Mouse (Mus musculus) adrenal gland (tissue): Measurements from ENCODE around the gene Vdr.

ENCODE experiments used
- intact Hi-C: fragments of 180-260 bp; cut with DNase I; formaldehyde crosslinking; loops from one replicate; pipeline ENCODE4 v1.15.1; 2025
- long read RNA-seq, 2 experiments: library from polyadenylated mRNA; unstranded; transcript quantifications; one replicate each; pipeline ENCODE4 v2.0.0; 2020; ENCODE audit warnings: borderline replicate concordance in 1 of 2; ENCODE audit not compliant: insufficient replicate concordance in 1 of 2

Vdr gene
- long read RNA-seq, experiment 1, full-length matches to known transcripts: 2 of 2 reads
- long read RNA-seq, experiment 1, partial matches to known transcripts: 0 of 2 reads
- long read RNA-seq, experiment 1, other reads (novel, unspliced or antisense): 0 of 2 reads
- long read RNA-seq, experiment 2, full-length matches to known transcripts: 1 of 3 reads
- long read RNA-seq, experiment 2, partial matches to known transcripts: 0 of 3 reads
- long read RNA-seq, experiment 2, other reads (novel, unspliced or antisense): 2 of 3 reads

DNA sequence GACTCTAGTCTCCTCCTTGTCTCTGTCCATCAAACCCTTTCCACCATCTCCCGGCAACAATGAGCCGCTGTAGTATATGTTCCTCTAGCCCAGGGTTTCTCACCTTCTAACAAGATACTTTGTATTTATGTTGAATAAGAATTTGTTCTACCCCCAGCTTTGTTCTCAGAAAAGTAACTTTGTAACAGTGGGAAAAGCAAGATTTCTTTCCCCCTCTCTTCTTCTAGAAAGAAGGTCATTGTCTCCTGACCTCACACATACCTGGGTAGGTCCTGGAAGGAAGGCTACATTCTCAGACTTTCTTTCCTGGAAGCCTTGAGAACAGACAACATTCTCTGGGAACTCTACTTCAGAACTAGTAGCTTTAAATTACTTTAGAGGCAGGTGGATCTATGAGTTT, at the start of gene Vdr:
Vdr (minus strand) TSS at position 101 of the 400 bp plus-strand sequence.
- intact Hi-C loops: no loop called here

DNA sequence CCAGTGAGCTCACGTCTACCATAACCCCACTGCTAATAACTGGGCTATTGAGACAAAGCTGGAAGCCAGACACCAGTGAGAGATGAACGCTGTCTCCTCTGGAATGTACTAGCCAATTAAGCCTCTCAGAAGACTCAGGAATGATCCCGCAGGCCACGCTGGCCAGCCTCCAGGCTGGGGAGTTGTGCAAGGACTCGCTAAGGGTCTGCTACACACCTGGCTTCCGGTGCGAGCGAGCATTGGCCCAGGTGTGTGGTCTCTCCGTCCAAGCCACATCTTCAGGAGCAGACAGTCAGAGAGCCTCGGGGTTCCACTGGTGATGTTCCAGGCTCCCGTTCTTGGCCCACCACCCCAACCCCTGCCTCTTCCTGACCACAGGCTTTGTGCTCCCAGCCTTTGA, 46.0 kb upstream of the Vdr start:
- intact Hi-C loops: loop anchor here (10.0 kb wide), 1 partner anchor 172 kb away; no protein-coding TSS in a partner anchor

DNA sequence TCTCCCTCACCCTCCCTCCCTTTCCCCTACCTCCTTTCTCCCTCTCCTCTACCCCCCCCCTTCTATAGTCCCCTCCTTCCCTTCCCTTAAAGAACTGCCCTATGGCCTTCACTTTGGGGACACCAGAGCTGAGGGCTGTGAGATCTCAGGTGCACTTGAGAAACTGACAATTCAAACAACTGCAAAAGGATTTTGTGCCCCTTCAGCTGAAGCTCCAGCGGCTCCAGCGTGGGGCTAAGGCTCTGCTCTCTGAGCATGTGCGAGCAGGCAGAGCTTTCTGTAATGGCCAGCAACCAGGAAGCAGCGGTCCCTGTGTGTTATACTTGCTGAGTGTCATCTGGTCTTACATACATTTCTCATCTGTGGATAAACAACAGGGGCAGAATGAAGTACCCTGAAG, 45.3 kb upstream of the Vdr start:
- intact Hi-C loops: loop anchor here (10.0 kb wide), 1 partner anchor 171 kb away; no protein-coding TSS in a partner anchor

DNA sequence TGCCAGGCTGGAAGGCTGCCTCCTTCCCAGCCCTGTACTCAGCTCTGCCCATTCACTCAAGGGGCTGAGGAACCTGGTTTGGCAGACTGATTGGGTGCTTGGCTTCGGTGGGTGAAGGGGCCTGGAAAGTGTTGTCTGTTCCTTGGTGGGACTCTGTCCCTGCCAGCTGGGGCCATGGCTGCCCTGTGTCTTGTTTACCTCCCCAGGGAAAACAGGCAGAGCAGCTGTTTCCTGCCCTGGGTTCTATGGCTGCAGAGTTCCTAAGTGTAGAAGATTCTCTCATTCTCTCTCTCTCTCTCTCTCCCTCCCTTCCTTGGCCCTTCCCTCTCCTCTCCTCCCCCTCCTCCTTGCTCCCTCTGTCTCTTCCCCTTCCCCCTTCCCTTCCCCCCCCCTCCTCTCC, 44.9 kb upstream of the Vdr start:
- intact Hi-C loops: loop anchor here (10.0 kb wide), 1 partner anchor 170 kb away; no protein-coding TSS in a partner anchor

GRCm38 (mm10) chr15:97954671-97955070, 44.2 kb upstream of the Vdr start:
- intact Hi-C loops: loop anchor here (5.0 to 10.0 kb wide), 4 partner anchors 82 to 242 kb away; no protein-coding TSS in a partner anchor

DNA sequence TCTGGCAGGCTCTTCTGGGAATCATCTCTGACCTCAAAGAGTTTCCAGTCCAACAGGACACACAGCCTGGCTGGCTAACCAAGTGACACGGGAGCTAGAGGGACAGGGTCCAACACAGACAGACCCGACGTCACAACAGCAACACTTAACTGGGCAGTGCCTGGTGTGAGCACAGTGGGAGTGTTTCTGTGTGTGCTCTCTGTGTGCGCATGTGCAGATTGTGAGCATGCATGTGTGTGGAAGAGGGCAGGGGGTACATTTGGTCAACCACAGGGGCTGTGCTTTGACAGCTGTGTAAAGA, 42.4 kb upstream of the Vdr start:
- intact Hi-C loops: loop anchor here (5.0 to 10.0 kb wide), 4 partner anchors 81 to 241 kb away; no protein-coding TSS in a partner anchor

GRCm38 (mm10) chr15:97952137-97952888, 41.9 kb upstream of the Vdr start:
- intact Hi-C loops: loop anchor here (5.0 to 10.0 kb wide), 4 partner anchors 80 to 240 kb away; no protein-coding TSS in a partner anchor

GRCm38 (mm10) chr15:97950240-97950639, 39.8 kb upstream of the Vdr start:
- intact Hi-C loops: loop anchor here (5.0 to 10.0 kb wide), 4 partner anchors 78 to 238 kb away; no protein-coding TSS in a partner anchor

- intact Hi-C loops: loop anchor here (5.0 to 10.0 kb wide), 4 partner anchors 77 to 237 kb away; no protein-coding TSS in a partner anchor
Measured at GRCm38 (mm10) chr15:97949706-97950105, 39.3 kb upstream of the Vdr start.

DNA sequence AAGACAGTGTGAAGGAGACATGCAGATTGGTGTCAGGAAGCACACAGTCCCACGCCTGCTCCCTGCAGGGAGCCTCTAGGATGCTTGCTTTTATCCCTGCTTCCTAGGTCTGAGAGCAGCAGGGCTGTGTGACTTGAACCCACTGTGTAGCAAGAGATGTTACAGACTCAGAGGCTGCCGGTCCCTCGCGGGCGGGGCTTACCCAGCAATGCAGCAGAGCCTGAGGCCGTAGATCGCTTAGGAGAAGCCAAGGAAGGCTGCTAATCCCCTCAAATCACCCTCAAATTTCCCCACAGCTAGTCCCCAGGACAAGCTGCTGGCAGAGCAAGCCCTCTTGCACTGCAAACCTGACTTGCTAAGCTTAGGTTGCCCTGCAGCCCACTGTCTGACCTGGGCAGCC, 38.3 kb upstream of the Vdr start:
- intact Hi-C loops: no loop called here

DNA sequence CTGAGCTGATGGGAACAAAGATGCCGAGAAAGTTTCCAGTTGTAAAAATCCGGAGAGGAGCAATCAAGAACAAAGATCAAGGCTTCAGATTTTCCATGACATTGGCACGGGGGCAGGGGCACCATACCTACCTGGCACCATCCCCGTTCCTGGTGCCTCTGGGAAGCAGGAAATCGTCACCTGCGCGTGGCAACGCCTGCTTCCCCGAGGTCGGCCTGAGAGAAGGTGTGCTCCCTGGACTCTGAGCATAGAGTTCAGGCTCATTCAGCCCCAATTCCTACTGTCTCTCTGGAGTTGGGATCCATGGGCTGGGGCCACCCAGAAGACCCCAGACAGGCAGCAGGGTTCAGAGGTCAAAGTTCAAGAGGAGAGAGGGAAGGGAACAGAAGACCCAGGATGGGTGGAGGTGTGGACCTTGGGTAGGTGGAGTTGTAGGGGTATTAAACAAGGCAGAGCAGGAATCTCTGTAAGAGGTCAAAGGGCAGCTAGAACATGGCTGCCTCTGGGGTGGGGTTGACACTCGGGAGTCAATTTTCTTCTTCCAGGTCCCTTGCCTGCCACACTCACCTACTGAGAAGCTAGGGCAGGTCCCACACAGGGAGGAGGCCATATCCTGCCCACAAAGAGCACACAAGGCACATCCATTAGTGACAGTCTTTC, 35.4 kb upstream of the Vdr start:
- intact Hi-C loops: no loop called here

DNA sequence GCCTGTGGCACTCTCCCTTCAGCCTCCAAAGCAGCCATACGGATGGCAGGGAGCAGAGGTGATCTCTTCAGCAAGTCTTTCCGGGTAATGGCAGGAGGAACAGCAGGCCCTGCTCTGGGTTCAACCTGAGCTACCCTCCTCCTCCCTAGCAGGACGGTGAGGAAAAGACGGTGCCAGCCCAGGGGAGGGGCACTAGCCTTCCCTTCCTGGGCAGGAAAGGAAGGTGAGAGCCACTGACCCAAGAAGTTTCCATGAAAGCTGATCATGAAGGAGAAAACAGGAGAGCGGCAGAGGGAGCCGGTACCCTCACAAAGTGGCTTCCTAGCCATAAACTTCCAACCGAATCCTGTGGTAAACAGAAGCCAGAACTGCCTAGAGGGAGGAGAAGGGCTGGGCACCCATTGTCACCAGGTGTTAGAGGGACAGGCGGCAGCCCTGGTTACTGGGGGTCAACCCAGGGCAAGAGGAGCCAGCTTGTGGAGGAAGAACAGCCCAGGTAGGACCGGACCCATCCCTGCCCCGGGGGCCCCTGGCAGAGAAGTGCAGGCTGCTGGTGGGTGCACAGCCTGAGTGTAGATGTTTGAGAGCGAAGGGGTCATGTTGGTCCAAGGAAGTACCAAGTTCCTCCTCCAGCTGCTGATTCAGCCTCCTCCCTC, 34.6 kb upstream of the Vdr start:
- intact Hi-C loops: no loop called here

GRCm38 (mm10) chr15:97943356-97943755, 32.9 kb upstream of the Vdr start:
- intact Hi-C loops: no loop called here

DNA sequence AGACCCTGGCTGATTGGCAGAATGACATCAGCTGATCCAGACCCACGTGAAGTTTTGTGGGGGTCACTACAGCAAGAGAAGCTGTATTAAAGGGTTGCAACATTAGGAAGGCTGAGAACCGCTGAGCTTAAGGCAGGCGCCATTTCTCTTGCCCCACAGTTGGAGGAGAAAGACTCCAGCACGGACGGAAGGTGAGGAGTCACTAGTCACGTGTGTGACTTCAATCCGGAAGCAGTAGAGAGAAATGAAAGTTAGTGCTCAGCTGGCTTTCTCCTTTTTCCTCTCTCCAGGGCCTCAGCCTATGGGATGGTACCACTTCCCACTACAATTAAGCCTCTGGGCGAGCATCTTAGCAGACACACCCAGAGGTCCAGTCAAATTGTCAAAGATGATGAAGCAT, 32.1 kb upstream of the Vdr start:
- intact Hi-C loops: no loop called here

DNA sequence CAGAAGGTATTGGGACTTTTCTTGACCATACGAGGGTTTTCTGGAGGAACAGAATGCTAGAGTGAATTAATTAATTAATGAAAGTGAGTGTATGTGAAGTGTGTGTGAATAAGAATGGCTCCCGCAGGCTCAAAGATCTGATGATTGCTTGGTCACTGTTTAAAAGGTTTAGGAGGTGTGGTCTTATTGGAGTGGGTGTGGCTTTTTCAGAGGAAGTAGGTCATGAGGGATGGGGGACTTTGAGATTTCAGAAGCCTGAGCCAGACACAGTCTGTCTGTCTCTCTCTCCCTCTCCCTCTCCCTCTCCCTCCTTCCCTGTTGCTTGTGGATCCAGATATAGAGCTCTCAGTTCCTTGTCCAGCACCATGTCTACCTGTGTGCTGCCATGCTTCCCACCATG, 30.9 kb upstream of the Vdr start:
- intact Hi-C loops: no loop called here

GRCm38 (mm10) chr15:97940088-97940487, 29.7 kb upstream of the Vdr start:
- intact Hi-C loops: no loop called here

GRCm38 (mm10) chr15:97938580-97938979, 28.1 kb upstream of the Vdr start:
- intact Hi-C loops: no loop called here

DNA sequence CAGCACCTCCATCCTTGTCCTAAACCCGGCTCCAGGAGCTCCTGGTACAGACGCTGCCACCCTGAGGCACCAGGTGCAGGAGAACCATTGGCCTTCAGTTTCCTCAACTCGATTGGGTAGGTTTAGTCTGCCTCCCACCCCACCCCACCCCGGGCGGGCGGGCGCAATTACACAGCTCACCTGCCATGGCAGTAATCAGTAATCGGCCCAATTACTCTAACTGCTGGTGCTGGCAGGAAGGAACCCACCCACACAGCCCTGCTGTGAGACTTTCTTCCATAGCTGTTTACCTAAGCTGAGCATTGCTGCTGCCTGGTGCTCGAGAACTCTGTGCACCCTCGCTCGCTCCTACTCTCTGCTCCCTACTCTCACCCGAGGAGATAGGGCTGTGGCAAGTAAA, 22.0 kb upstream of the Vdr start:
- intact Hi-C loops: no loop called here

DNA sequence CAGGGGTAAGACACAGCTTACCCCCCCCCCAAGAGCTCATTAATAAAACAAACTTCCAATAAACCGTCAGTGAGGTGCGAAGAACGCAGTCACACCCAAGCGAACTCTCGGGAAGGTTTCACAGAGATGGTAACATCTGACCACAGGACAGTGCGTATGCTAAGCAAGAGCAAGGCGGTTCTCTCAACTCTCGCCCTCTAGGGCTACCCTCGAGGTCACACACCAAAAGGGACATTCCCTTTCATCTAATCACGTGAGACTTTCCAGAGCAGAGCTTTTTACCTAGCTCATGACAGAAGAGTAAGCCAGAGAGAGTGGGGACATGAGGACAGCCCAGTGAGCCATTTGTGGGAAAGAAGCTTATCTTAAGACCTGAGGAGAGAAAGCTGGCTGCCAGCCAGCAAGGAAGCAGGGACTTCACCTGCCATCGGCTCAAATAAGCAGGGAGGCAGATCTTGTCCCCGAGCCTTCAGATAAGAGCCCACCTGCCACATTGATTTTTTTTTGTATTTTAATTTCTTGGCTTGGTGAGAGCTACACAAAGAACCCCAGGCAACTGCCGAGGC, 18.9 kb upstream of the Vdr start:
- intact Hi-C loops: no loop called here

DNA sequence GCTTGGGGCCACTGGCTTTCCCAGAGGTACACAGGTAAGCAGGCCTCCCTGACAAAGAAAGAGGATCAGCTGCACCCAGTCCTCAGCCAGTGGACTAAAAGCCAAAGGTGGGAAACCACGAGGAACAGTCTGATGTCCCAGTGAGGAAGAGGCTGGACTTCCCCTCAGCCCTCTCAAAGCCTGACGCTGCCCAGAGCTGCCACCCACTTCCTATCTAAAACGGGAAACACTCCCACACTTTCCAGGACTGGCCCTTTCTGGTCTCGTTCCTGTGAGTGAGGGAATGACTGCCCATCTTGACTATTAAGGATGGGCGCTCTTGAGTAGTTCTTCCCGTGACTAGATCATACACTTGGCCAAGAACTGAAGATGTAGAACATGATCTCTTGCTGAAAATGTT, 17.4 kb upstream of the Vdr start:
- intact Hi-C loops: no loop called here

- intact Hi-C loops: no loop called here
Measured at GRCm38 (mm10) chr15:97927018-97927417, 16.6 kb upstream of the Vdr start.
